Mouse (Mus musculus) brain, embryonic 14.5 days (tissue): Measurements from ENCODE around the gene Cox19. TPM values are rescaled to one million over a fixed set of nuclear protein-coding genes. Genes with fewer than 3 reads are reported as not detected.
"Not testable (repeated sequence)": the region's sequence is repeated elsewhere in the genome, so short reads cannot be mapped to it uniquely, and the experiment has no call there.

Experiments used
- DNase-seq: peaks from one replicate; pipeline ENCODE4 v3.0.0-alpha.2; 2011; ENCODE audit warnings: low read depth
- CTCF ChIP-seq: fragments of 200-500 bp; IDR thresholded peaks from 2 replicates; pipeline ENCODE4 v1.5.1; 2012; ENCODE audit warnings: inconsistent platforms, mild to moderate bottlenecking, moderate library complexity, borderline replicate concordance; ENCODE audit not compliant: insufficient read depth, insufficient read length; ENCODE audit errors: extremely low read depth
- POLR2A ChIP-seq: fragments of 200-500 bp; IDR thresholded peaks from 2 replicates; pipeline ENCODE4 v1.6.1; 2012; ENCODE audit warnings: mild to moderate bottlenecking, inconsistent platforms, borderline replicate concordance; ENCODE audit not compliant: poor library complexity, insufficient read depth, insufficient read length, severe bottlenecking; ENCODE audit errors: extremely low read depth
- polyA plus RNA-seq: library from polyadenylated mRNA; depleted of rRNA; stranded (reverse); fragments of >200 nt; gene quantifications from 2 replicates; pipeline ENCODE4 v1.2.3, GENCODE M21; 2012

Cox19 gene
- polyA plus RNA-seq, 1 experiment = 123 TPM

- DNase-seq = no peak
- peak; percentile 41; the same call in 1 of the 2 replicates for TF ChIP-seq CTCF
- no peak for TF ChIP-seq POLR2A
Observed at GRCm38 (mm10) chr5:139353496-139353895, 2.3 kb upstream of the Cox19 start.

DNA sequence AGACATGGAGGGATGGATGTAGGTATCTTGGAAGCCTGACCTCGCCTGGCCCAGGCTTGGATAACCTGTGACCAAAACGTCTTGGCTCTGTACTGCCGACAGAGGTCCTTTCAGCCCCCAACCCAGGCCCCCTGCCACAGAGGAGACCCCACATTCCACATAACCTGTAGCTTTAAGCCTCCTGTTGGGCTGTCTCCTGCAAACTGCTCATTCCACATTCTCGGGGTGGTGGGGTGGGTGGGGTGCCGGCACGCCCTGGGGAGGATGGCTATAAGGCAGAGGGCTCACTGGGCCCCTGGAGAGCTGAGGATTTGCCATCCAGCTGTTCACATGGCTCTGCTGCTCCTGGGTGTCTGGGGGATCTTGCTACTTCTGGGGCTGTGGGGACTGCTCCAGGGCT, 1.1 kb upstream of the Cox19 start, which contains the start of gene Cyp2w1:
TSS of gene Cyp2w1 (plus strand) at position 301 of the 400 bp plus-strand sequence.
- no peak for TF ChIP-seq POLR2A
- TF ChIP-seq CTCF = no peak
- DNase-seq = no peak

DNA sequence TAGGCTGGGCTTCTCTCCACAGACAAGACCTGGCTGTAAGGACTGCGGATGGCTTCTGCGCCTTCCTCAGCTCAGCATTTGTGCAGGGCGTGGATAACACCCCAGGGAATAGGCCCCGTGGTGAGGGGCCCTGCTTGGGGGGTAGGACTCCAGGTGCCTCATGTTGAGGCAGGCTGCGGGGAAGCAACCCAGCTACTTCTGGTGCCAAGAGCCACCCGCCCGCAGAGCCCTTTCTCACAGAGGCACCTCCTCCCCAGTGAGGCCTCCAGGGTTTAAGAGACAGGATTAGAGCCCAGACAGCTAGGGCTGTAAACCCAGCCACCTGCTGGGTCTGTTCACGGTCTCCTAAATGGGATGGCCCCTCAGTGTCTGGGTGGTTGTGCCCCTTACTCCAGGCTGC, 410 bp upstream of the Cox19 start:
- TF ChIP-seq POLR2A = no peak
- TF ChIP-seq CTCF = no peak
- DNase-seq = no peak

GRCm38 (mm10) chr5:139349713-139350112, 1.5 kb downstream of the Cox19 start:
- no peak for DNase-seq
- TF ChIP-seq POLR2A (no peak), CTCF (no peak)

DNA sequence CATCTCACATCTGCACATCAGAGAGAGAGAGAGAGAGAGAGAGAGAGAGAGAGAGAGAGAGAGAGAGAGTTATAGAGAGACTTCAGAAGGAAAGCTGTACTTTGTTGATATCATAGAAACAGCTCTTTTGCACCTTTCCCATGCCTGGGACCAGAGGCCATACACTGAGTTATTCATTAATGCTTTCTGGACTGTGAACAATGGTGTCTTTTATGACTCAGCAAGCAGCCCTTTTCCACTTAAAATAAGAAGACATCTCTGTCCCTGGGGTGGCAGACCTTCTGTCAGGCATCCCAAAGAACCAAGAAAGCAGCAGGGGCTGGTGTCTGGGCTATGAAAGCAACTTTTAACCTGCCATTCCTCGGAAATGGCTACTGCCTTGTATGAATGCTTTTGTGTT, 4.0 kb downstream of the Cox19 start:
- no peak for TF ChIP-seq POLR2A
- no peak for TF ChIP-seq CTCF
- DNase-seq = no peak

GRCm38 (mm10) chr5:139345364-139345714, 5.9 kb downstream of the Cox19 start:
- no peak for DNase-seq
- no peak for TF ChIP-seq POLR2A
- TF ChIP-seq CTCF = no peak

DNA sequence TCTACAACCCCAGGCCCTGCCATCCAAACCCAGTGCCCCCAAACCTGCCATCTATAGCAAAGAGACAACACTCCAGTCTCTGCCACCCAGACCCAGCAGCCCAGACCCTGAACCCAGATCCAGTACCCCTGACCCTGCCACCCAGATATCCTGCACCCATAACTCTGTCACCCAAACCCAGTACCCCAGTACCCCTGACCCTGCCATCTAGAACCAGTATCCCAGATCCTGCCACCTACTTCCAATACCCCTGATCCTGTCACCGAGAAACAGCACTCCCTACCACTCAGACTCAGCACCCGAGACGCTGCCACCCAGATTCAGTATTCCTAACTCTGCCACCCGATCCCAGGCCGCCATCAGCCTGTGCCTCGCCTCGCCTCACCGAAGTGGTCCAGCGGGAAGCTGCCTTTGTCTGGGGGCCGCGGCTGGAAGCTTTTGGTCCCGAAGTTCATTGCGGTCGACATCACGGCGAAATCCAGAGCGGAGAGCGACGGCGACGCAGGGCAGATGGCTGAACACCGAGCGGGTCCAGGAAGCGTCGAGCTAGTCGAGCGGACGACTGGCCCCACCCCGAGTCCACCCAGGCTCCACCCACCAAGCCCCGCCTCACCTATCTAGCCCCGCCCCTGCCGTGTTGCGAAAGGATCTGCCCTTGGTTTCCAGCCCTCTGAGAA, 6.4 kb downstream of the Cox19 start:
- peak; percentile 97 for DNase-seq
- TF ChIP-seq POLR2A = peak; percentile 50; the same call in 1 of the 2 replicates
- TF ChIP-seq CTCF = no peak

- TF ChIP-seq CTCF (peak; percentile 97), POLR2A (no peak)
Observed at GRCm38 (mm10) chr5:139344021-139344686, 7.1 kb downstream of the Cox19 start.

GRCm38 (mm10) chr5:139338891-139339290, 12.3 kb downstream of the Cox19 start:
- DNase-seq = no peak
- TF ChIP-seq POLR2A (no peak), CTCF (no peak)

More at GRCm38 (mm10) chr5:139344021-139344686, 7.1 kb downstream of the Cox19 start:
- peak; percentile 90 for DNase-seq

DNA sequence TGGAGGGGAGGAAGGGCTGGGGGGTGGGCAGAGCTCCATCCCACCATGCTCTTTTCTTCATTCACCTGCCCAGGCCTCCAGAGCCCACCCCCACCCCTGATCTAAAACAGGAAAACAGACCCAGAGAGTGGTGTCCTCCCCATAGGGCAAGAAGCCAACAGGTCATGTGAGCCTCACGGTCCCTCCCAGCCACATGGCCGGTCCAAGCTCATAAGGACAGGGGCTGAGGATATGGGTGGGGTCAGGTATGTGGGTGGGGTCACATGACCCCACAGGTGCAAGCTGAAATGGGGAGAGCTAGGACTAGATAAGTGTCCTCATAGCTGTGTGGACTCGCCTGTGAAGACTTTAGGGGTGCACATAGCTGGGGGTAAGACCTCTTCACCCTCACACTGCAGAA, 12.8 kb downstream of the Cox19 start:
- no peak for DNase-seq

GRCm38 (mm10) chr5:139337826-139338370, 13.3 kb downstream of the Cox19 start:
- no peak for TF ChIP-seq CTCF
- TF ChIP-seq POLR2A = no peak
- no peak for DNase-seq

More for the DNA sequence above, 12.8 kb downstream of the Cox19 start:
- no peak for TF ChIP-seq POLR2A
- no peak for TF ChIP-seq CTCF

DNA sequence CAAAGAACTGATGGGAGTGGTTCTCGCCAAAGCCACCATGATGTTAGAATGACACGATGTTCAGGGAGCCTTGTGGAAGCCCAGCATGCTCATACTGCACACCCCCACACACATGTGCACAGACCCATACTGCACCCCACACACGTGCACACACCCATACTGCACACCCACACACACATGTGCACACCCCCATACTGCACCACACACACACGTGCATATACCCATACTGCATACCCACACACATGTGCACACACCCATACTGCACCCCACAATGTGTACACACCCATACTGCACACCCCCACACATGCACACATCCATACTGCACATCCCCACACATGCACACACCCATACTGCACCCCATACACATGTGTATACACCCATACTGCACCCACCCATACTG, 15.6 kb downstream of the Cox19 start:
- TF ChIP-seq CTCF (no peak), POLR2A (no peak)

DNA sequence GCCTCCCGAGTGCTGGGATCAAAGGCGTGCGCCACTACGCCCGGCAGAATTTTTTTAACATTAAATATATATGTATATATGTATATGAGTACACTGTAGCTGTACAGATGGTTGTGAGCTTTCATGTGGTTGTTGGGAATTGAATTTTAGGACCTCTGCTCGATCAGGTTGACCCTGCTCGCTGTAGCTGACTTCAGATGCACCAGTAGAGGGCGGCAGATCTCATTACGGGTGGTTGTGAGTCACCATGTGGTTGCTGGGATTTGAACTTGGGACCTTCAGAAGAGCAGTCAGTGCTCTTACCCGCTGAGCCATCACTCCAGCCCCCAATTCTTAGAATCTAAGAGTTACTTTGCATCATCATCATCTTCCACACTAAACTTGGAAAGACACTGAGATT, 16.8 kb downstream of the Cox19 start:
- not testable (repeated sequence) for DNase-seq

More for the DNA sequence above, 15.6 kb downstream of the Cox19 start:
- DNase-seq = no peak
